Mouse (Mus musculus) inflammation-experienced regulatory T-cells, adult 16 weeks (primary cell): ENCODE data around the gene Pfn3. TPM values are rescaled to one million over a fixed set of nuclear protein-coding genes. Genes with fewer than 3 reads are reported as not detected.

Source experiments
- polyA plus RNA-seq: library from polyadenylated mRNA; unstranded; fragments of 100-300 nt; shearing (Covaris generic); gene quantifications from one replicate; pipeline ENCODE4 v1.2.1, GENCODE M21; 2017

The Pfn3 gene
- polyA plus RNA-seq = not detected

DNA sequence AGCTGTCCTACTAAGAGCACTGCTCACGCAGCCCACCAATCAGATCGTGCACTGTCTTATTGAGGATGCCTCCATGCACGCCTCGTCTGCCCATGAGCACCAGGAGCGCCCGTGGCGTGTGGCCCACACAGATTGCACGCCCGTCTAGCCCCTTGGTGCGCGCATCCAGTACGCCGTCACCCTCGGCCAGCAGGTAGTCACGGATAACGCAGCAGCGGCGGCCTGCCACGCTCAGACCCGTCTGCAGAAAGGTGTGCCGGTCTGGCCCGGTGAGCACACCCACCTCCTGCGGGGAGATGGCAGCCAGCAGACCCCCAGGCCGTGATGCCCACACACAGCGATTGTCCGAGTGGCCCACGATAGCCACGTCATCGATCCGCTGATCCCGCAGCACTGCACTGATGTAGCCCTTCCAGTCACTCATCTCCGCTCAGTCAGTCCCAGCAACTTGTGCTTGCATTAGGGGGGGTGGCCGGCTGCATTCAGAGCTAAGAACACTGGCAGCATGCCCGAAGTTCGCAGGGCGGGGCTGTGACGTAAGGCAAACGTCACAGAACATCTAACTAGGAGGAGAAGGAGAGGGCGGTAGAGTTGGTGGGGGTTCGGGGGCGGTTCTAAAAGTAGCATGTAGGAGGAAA lies at the start of gene Pfn3:
TSS of gene Pfn3 (minus strand) at position 490 of the 638 bp plus-strand sequence.

DNA sequence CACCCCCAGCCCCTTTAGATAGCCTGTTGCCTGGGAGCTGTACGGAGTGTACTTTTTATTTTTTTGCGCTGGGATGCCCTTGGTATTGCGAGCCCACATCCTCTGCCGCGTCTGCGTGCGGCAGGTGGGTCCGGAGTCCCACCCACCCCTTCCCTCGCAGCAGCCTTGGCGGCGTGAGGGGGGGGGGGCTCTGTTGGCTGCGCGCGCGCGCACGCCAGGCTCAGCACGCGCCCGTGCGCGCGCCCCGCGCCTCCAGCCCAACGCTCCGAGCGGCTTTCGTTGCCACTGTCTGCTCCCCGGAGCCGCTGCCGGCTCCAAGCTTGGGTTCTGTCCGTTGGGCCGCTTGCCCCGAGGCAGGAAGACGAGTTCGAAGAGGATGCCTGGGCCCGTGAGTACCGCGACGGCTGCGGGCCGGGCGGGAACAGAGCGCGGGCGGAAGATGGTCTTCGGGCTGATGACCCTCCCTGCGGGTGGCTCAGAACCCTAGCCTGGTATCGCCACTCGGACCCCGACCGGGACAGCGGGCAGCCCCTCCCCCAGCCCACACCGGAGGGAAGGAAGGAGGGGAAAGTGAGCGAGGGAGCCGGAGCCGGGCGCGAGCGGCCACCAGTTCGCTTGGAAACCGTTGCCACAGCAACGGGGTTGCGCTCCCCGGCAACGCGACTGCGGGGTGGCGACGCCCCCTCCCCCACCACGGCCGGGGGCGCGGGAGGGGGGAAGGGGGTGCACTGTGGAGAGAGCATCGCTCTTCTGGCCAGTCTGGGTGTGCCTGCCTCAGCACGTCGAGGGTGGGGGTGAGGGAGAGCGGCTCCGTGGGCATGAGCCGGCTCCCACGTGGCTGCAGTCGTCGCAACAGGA lies 49.2 kb upstream of the Pfn3 start, which contains the start of gene Prr7:
TSS of gene Prr7 (plus strand) at position 241 of the 858 bp plus-strand sequence.

DNA sequence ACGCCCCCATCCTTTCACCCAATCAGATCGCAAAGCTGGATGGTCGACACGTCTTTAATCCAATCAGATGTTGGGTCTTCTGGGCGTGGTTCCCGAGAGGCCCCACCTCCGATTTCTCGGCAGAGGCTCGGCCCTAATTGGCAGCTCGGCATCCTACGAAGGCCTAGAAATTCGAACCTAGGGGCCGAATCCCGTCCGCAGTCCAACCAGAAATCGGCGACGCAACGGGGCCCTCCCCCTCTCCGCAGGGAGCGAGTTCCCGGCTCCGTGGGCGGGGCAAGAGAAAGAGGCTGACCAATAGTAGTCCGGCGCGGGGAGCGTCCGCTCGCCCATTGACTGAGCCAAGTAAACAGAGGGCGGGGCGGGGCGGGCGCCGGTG lies 29.9 kb upstream of the Pfn3 start, which contains the start of gene Grk6:
TSS of gene Grk6 (plus strand) at position 136 of the 379 bp plus-strand sequence.

DNA sequence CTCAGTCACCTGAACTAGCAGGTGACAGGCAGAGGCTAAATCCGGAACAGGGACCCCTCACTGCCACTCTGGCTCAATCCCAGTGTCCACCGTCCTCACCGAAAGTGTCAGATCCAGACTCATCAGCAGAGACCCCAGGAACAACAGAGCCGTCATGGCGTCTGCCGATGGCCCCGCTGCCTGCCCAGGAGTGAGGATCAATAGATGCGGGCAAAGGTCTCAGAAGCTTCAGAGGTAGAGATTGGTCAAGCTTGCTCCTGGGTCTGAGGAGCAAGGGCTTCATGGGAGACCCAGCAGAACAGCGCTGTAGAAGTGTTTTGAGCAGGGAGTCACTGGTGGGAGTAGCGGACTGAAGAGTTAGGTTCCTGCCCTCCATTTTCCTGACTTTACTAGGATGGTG lies 11.6 kb upstream of the Pfn3 start, which contains the start of gene F12:
TSS of gene F12 (minus strand) at position 181 of the 400 bp plus-strand sequence.

DNA sequence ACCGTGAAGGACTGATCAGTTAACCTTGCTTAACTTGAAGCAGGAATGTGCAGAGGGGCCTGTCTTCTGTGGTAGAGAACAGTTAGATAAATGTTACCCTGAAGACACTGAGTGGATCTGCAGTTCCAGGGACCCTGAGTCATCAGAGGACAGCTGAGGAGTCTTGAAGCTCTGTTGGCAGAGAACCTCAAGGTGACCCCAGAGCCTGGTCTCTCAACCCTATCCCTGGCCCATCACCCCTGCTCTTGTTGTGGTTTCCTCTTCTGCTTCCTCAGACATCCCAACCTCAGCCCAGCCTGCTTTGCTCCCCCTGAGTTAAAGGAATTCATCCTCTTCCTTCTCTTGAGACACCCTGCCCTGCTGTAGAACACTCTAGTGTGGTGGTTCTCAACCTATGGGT lies 16.9 kb downstream of the Pfn3 start, which contains the start of gene Slc34a1:
TSS of gene Slc34a1 (plus strand) at position 100 of the 400 bp plus-strand sequence.

DNA sequence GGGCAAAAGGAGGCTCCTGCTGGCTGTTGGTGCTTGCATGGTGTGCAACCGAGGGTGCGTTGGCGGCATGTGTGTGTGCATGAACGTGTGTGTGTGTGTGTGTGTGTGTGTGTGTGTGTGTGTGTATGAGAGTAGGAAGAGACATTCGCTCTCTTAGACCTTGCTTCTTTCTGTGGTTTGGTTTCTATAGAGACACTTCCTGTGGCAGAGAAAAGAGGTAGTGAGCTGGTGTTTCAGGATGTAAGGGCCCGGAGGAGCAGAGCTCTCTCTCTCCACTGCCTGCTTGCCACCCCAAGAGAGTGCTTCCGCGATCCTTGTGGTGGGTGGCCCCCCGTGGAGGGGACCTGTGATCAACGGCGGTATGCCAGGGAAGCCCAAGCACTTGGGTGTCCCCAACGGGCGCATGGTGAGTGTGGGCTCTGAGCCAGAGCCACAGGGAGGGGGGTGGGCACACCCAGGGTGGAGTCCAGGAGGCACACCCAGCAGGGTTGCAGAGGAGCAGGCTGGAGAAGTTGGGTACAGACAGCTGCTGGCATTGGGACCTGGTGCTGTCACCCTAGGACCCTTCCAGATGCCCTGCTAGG lies 45.4 kb downstream of the Pfn3 start, which contains the start of gene Rgs14:
TSS of gene Rgs14 (plus strand) at position 202 of the 584 bp plus-strand sequence.

Other genes with a start within 250 kb of the Pfn3 start
- gene Nsd1, start 205.4 kb downstream of the Pfn3 start, polyA plus RNA-seq = 87.7 TPM
- gene Prelid1, start 94.7 kb downstream of the Pfn3 start, polyA plus RNA-seq = 399 TPM
- 21.6 TPM for gene Rab24, start 93.3 kb downstream of the Pfn3 start, polyA plus RNA-seq
- gene Mxd3, start 85.4 kb downstream of the Pfn3 start, polyA plus RNA-seq = 4.0 TPM
- 198 TPM for gene Lman2, start 52.4 kb downstream of the Pfn3 start, polyA plus RNA-seq
- 179 TPM for gene Rgs14, start 45.5 kb downstream of the Pfn3 start, polyA plus RNA-seq
- gene Slc34a1, start 17.0 kb downstream of the Pfn3 start, polyA plus RNA-seq = not detected
- not detected for gene F12, start 11.6 kb upstream of the Pfn3 start, polyA plus RNA-seq
- gene Grk6, start 29.8 kb upstream of the Pfn3 start, polyA plus RNA-seq = 18.2 TPM
- not detected for gene Prr7, start 49.0 kb upstream of the Pfn3 start, polyA plus RNA-seq
- not detected for gene Dbn1, start 72.9 kb upstream of the Pfn3 start, polyA plus RNA-seq
- 16.1 TPM for gene Pdlim7, start 98.4 kb upstream of the Pfn3 start, polyA plus RNA-seq
- gene Dok3, start 114.1 kb upstream of the Pfn3 start, polyA plus RNA-seq = 2.6 TPM
- 101 TPM for gene Ddx41, start 121.4 kb upstream of the Pfn3 start, polyA plus RNA-seq
- 30.0 TPM for gene Fam193b, start 155.9 kb upstream of the Pfn3 start, polyA plus RNA-seq
- 296 TPM for gene Tmed9, start 158.5 kb upstream of the Pfn3 start, polyA plus RNA-seq
- gene B4galt7, start 184.7 kb upstream of the Pfn3 start, polyA plus RNA-seq = 49.6 TPM
- 36.6 TPM for gene Caml, start 207.8 kb upstream of the Pfn3 start, polyA plus RNA-seq
- gene Ddx46, start 219.8 kb upstream of the Pfn3 start, polyA plus RNA-seq = 68.9 TPM